Mouse (Mus musculus) ES-Bruce4 (cell line): ENCODE measurements around the gene Bcat2. TPM values are rescaled to one million over a fixed set of nuclear protein-coding genes. Genes with fewer than 3 reads are reported as not detected.

ENCODE experiments used
- H3K27ac ChIP-seq: 2 replicates; pipeline ENCODE4 v1.5.1; 2012; ENCODE audit warnings: low read length, inconsistent platforms; ENCODE audit not compliant: insufficient read depth
- H3K27me3 ChIP-seq: 2 replicates; pipeline ENCODE4 v1.6.1; 2012; ENCODE audit warnings: mild to moderate bottlenecking, low read length, inconsistent platforms; ENCODE audit not compliant: control insufficient read depth, poor library complexity, insufficient read depth, severe bottlenecking
- H3K36me3 ChIP-seq: 2 replicates; pipeline ENCODE4 v1.6.1; 2012; ENCODE audit warnings: inconsistent platforms, mild to moderate bottlenecking, low read length, moderate library complexity; ENCODE audit not compliant: control insufficient read depth, poor library complexity, insufficient read depth, severe bottlenecking
- H3K4me1 ChIP-seq: one replicate; pipeline ENCODE4 v1.8.1; 2011; ENCODE audit warnings: low read length; ENCODE audit not compliant: control insufficient read depth, insufficient read depth
- H3K4me3 ChIP-seq: 2 replicates; pipeline ENCODE4 v1.5.1; 2011; ENCODE audit warnings: low read depth, mild to moderate bottlenecking, low read length
- H3K9ac ChIP-seq: 2 replicates; pipeline ENCODE4 v1.6.1; 2012; ENCODE audit warnings: low read depth, mild to moderate bottlenecking, inconsistent platforms; ENCODE audit not compliant: poor library complexity, severe bottlenecking
- H3K9me3 ChIP-seq: replicated peaks from 2 replicates; pipeline ENCODE4 v1.6.1; 2012; ENCODE audit warnings: mild to moderate bottlenecking, low read length, inconsistent platforms; ENCODE audit not compliant: control insufficient read depth, poor library complexity, insufficient read depth, severe bottlenecking
- CTCF ChIP-seq: IDR thresholded peaks from one replicate; pipeline ENCODE4 v1.8.1; 2011; ENCODE audit warnings: low read depth, low read length
- EP300 ChIP-seq: IDR thresholded peaks from 2 replicates; pipeline ENCODE4 v1.6.1; 2011; ENCODE audit warnings: low read depth, low read length; ENCODE audit not compliant: insufficient read depth
- POLR2A ChIP-seq: IDR thresholded peaks from one replicate; pipeline ENCODE4 v1.8.1; 2011; ENCODE audit warnings: low read length; ENCODE audit not compliant: insufficient read depth
- polyA plus RNA-seq: library from polyadenylated mRNA; stranded (reverse); fragments of >200 nt; gene quantifications from 2 replicates; pipeline ENCODE4 v1.2.4, GENCODE M21; 2011; ENCODE audit warnings: low read depth; ENCODE audit not compliant: missing spikeins, insufficient read depth, insufficient read length

Gene Bcat2
- polyA plus RNA-seq, 1 experiment, result 104 TPM

- peak; percentile 50 for TF ChIP-seq POLR2A
- no peak for TF ChIP-seq CTCF
- TF ChIP-seq EP300, result peak; percentile 46; the same call in 1 of the 2 replicates
- no peaks in the 10 kb centered on the region for H3K4me1 ChIP-seq
Observed at GRCm38 (mm10) chr7:45638623-45639401, 68.9 kb downstream of the Bcat2 start.

More at GRCm38 (mm10) chr7:45638623-45639401, 68.9 kb downstream of the Bcat2 start:
- H3K36me3 ChIP-seq, result no peaks in the 10 kb centered on the region
- H3K4me3 ChIP-seq, result no peak overlapping the region; the same call in 1 of the 2 replicates
- no peaks in the 10 kb centered on the region for H3K27me3 ChIP-seq
- H3K9ac ChIP-seq, result peak overlapping the region; percentile 20; the same call in 1 of the 2 replicates
- H3K9me3 ChIP-seq, result no peaks in the 10 kb centered on the region
- no peak overlapping the region for H3K27ac ChIP-seq

Other genes starting within 250 kb of the Bcat2 start
- gene Trpm4, start 236.4 kb upstream of the Bcat2 start, polyA plus RNA-seq, result 18.9 and 19.8 TPM in 2 replicates
- gene Hrc, start 234.9 kb upstream of the Bcat2 start, polyA plus RNA-seq, result 5.2 and 6.9 TPM in 2 replicates
- 7.2 and 9.3 TPM in 2 replicates for gene Ppfia3, start 203.1 kb upstream of the Bcat2 start, polyA plus RNA-seq
- gene Lin7b, start 199.6 kb upstream of the Bcat2 start, polyA plus RNA-seq, result 0.88 TPM in 1 of 2 replicates, not detected in the other
- gene Snrnp70, start 174.4 kb upstream of the Bcat2 start, polyA plus RNA-seq, result 686 and 799 TPM in 2 replicates
- gene Kcna7, start 164.5 kb upstream of the Bcat2 start, polyA plus RNA-seq, result 0.41 TPM in 1 of 2 replicates, not detected in the other
- gene Ntf5, start 156.5 kb upstream of the Bcat2 start, polyA plus RNA-seq, result 5.0 and 5.2 TPM in 2 replicates
- gene Lhb, start 149.3 kb upstream of the Bcat2 start, polyA plus RNA-seq, result not detected in 2 replicates
- 24.4 and 26.7 TPM in 2 replicates for gene Gys1, start 135.3 kb upstream of the Bcat2 start, polyA plus RNA-seq
- gene Ruvbl2, start 132.1 kb upstream of the Bcat2 start, polyA plus RNA-seq, result 263 and 267 TPM in 2 replicates
- 5,956 and 6,533 TPM in 2 replicates for gene Ftl1, start 110.3 kb upstream of the Bcat2 start, polyA plus RNA-seq
- gene Bax, start 103.3 kb upstream of the Bcat2 start, polyA plus RNA-seq, result 250 and 287 TPM in 2 replicates
- 1.3 and 2.4 TPM in 2 replicates for gene Tulp2, start 88.3 kb upstream of the Bcat2 start, polyA plus RNA-seq
- not detected in 2 replicates for gene Gm45808, start 83.3 kb upstream of the Bcat2 start, polyA plus RNA-seq
- 15.3 and 15.5 TPM in 2 replicates for gene Dhdh, start 81.3 kb upstream of the Bcat2 start, polyA plus RNA-seq
- gene Nucb1, start 59.7 kb upstream of the Bcat2 start, polyA plus RNA-seq, result 105 and 119 TPM in 2 replicates
- 15.5 and 18.6 TPM in 2 replicates for gene Ppp1r15a, start 43.9 kb upstream of the Bcat2 start, polyA plus RNA-seq
- 14.3 and 18.6 TPM in 2 replicates for gene Plekha4, start 43.8 kb upstream of the Bcat2 start, polyA plus RNA-seq
- 55.0 and 62.2 TPM in 2 replicates for gene Hsd17b14, start 15.3 kb upstream of the Bcat2 start, polyA plus RNA-seq
- gene Fgf21, start 45.3 kb downstream of the Bcat2 start, polyA plus RNA-seq, result 0.94 and 1.7 TPM in 2 replicates
- gene Fut1, start 47.1 kb downstream of the Bcat2 start, polyA plus RNA-seq, result 3.0 and 3.9 TPM in 2 replicates
- 4.6 and 5.8 TPM in 2 replicates for gene Izumo1, start 51.7 kb downstream of the Bcat2 start, polyA plus RNA-seq
- 2.5 and 3.0 TPM in 2 replicates for gene Rasip1, start 57.3 kb downstream of the Bcat2 start, polyA plus RNA-seq
- 2.2 and 4.1 TPM in 2 replicates for gene Mamstr, start 69.8 kb downstream of the Bcat2 start, polyA plus RNA-seq
- 0.87 TPM in 1 of 2 replicates, not detected in the other for gene Fut2, start 96.2 kb downstream of the Bcat2 start, polyA plus RNA-seq
- gene Ntn5, start 113.9 kb downstream of the Bcat2 start, polyA plus RNA-seq, result 0.51 TPM in 1 of 2 replicates, not detected in the other
- gene Sec1, start 124.2 kb downstream of the Bcat2 start, polyA plus RNA-seq, result 1.1 and 1.4 TPM in 2 replicates
- gene Car11, start 129.7 kb downstream of the Bcat2 start, polyA plus RNA-seq, result 6.0 and 9.7 TPM in 2 replicates
- gene Dbp, start 134.9 kb downstream of the Bcat2 start, polyA plus RNA-seq, result 6.7 and 6.9 TPM in 2 replicates
- 1,593 and 1,677 TPM in 2 replicates for gene Rpl18, start 145.3 kb downstream of the Bcat2 start, polyA plus RNA-seq
- gene Sphk2, start 147.8 kb downstream of the Bcat2 start, polyA plus RNA-seq, result 10.4 and 11.1 TPM in 2 replicates
- gene Fam83e, start 151.1 kb downstream of the Bcat2 start, polyA plus RNA-seq, result 0.85 and 1.4 TPM in 2 replicates
- gene Spaca4, start 155.7 kb downstream of the Bcat2 start, polyA plus RNA-seq, result not detected in 2 replicates
- gene Lmtk3, start 213.6 kb downstream of the Bcat2 start, polyA plus RNA-seq, result 9.6 and 11.3 TPM in 2 replicates
- 5.4 and 6.4 TPM in 2 replicates for gene Sult2b1, start 214.5 kb downstream of the Bcat2 start, polyA plus RNA-seq
- 75.1 and 75.8 TPM in 2 replicates for gene Cyth2, start 244.4 kb downstream of the Bcat2 start, polyA plus RNA-seq